Mouse (Mus musculus) intestine, postnatal 0 days (tissue): Measurements from ENCODE around the gene Slc1a4. TPM values are rescaled to one million over a fixed set of nuclear protein-coding genes. Genes with fewer than 3 reads are reported as not detected.

ENCODE experiments used
- ATAC-seq: fragments of 200-750 bp; cut with Nextera tagmentation; 2 replicates; pipeline ENCODE4 v1.8.0; 2017; ENCODE audit warnings: mild to moderate bottlenecking, moderate TSS enrichment, moderate library complexity
- H3K27ac ChIP-seq: fragments of 300-500 bp; sonication (generic); 2 replicates; pipeline ENCODE4 v1.5.1; 2014; ENCODE audit warnings: mild to moderate bottlenecking, low read depth, low read length, moderate library complexity
- H3K27me3 ChIP-seq: fragments of 300-500 bp; sonication (generic); replicated peaks from 2 replicates; pipeline ENCODE4 v1.6.1; 2014; ENCODE audit warnings: low read length, mixed read lengths; ENCODE audit not compliant: control insufficient read depth, insufficient read depth
- H3K36me3 ChIP-seq: fragments of 300-500 bp; sonication (generic); 2 replicates; pipeline ENCODE4 v1.6.1; 2014; ENCODE audit warnings: mild to moderate bottlenecking, moderate library complexity; ENCODE audit not compliant: control insufficient read depth, insufficient read depth
- H3K4me1 ChIP-seq: fragments of 300-500 bp; sonication (generic); replicated peaks from 2 replicates; pipeline ENCODE4 v1.6.1; 2014; ENCODE audit warnings: antibody characterized with exemption, low read length, mixed read lengths; ENCODE audit not compliant: control insufficient read depth, insufficient read depth
- H3K4me2 ChIP-seq: fragments of 300-500 bp; sonication (generic); replicated peaks from 2 replicates; pipeline ENCODE4 v1.6.1; 2014; ENCODE audit warnings: low read depth, mild to moderate bottlenecking, moderate library complexity
- H3K4me3 ChIP-seq: fragments of 300-500 bp; sonication (generic); 2 replicates; pipeline ENCODE4 v1.5.1; 2014; ENCODE audit warnings: low read depth, low read length
- H3K9ac ChIP-seq: fragments of 300-500 bp; sonication (generic); 2 replicates; pipeline ENCODE4 v1.6.1; 2014; ENCODE audit warnings: mild to moderate bottlenecking, low read depth, low read length
- H3K9me3 ChIP-seq: fragments of 300-500 bp; sonication (generic); 2 replicates; pipeline ENCODE4 v1.6.1; 2016; ENCODE audit warnings: mixed run types; ENCODE audit not compliant: control insufficient read depth
- CTCF ChIP-seq: sonication (generic); IDR thresholded peaks from 2 replicates; pipeline ENCODE4 v1.5.1; 2016; ENCODE audit warnings: low read depth, mild to moderate bottlenecking, control low read depth, antibody characterized with exemption, moderate library complexity
- WGBS: fragments of 180-500 bp; shearing (Covaris S2); extraction: QIAGEN DNeasy Blood & Tissue Kit; methylation state at CpG from one replicate; pipeline ENCODE4 v1.1.7; 2014; 5-methylcytosine and 5-hydroxymethylcytosine counted together
- polyA plus RNA-seq: library from polyadenylated mRNA; unstranded; fragments of >200 nt; fragmentation: Nextera tagmentation; extraction: Ambion mirVana; gene quantifications from 2 replicates; pipeline ENCODE4 v1.2.1, GENCODE M21; 2015

Slc1a4 gene
- polyA plus RNA-seq, 1 experiment from 2014 or later, result 3.4 TPM

- H3K4me1 ChIP-seq, result no peaks in the 10 kb centered on the region
- H3K4me2 ChIP-seq, result no peak overlapping the region
- H3K36me3 ChIP-seq, result no peaks in the 10 kb centered on the region
- H3K27ac ChIP-seq, result no peak overlapping the region
- H3K9me3 ChIP-seq, result no peaks in the 10 kb centered on the region
- no peak overlapping the region for H3K9ac ChIP-seq
- TF ChIP-seq CTCF, result no peak
- peak; percentile 84 for ATAC-seq
- WGBS, result 21% methylated on average over 5 of the region's 5 CpGs
- H3K27me3 ChIP-seq, result no peaks in the 10 kb centered on the region
- H3K4me3 ChIP-seq, result no peak overlapping the region
Observed at GRCm38 (mm10) chr11:20278702-20279101, 53.8 kb downstream of the Slc1a4 start.

- no peak overlapping the region for H3K4me2 ChIP-seq
- no peaks in the 10 kb centered on the region for H3K9me3 ChIP-seq
- H3K4me3 ChIP-seq, result no peak overlapping the region
- no peaks in the 10 kb centered on the region for H3K4me1 ChIP-seq
- WGBS, result 69% methylated on average over 2 of the region's 2 CpGs
- no peaks in the 10 kb centered on the region for H3K36me3 ChIP-seq
- H3K27me3 ChIP-seq, result no peaks in the 10 kb centered on the region
- H3K27ac ChIP-seq, result no peak overlapping the region
- ATAC-seq, result no peak
- no peak overlapping the region for H3K9ac ChIP-seq
- TF ChIP-seq CTCF, result no peak
Observed at GRCm38 (mm10) chr11:20277106-20277505, 55.4 kb downstream of the Slc1a4 start.

GRCm38 (mm10) chr11:20275974-20276373 is 56.5 kb downstream of the Slc1a4 start:
- ATAC-seq, result no peak
- no peak for TF ChIP-seq CTCF
- H3K9me3 ChIP-seq, result no peaks in the 10 kb centered on the region
- 76% methylated on average over 2 of the region's 2 CpGs for WGBS
- no peak overlapping the region for H3K4me2 ChIP-seq
- H3K36me3 ChIP-seq, result no peaks in the 10 kb centered on the region
- H3K4me1 ChIP-seq, result no peaks in the 10 kb centered on the region
- no peak overlapping the region for H3K4me3 ChIP-seq
- H3K9ac ChIP-seq, result no peak overlapping the region
- no peaks in the 10 kb centered on the region for H3K27me3 ChIP-seq
- no peak overlapping the region for H3K27ac ChIP-seq

GRCm38 (mm10) chr11:20269885-20270284 is 62.6 kb downstream of the Slc1a4 start:
- Histone ChIP-seq H3K9me3 (no peaks in the 10 kb centered on the region), H3K4me2 (no peak overlapping the region), H3K36me3 (no peaks in the 10 kb centered on the region), H3K9ac (no peak overlapping the region), H3K27ac (no peak overlapping the region), H3K4me3 (no peak overlapping the region), H3K4me1 (no peaks in the 10 kb centered on the region), H3K27me3 (no peaks in the 10 kb centered on the region)
- WGBS, result 81% methylated on average over 6 of the region's 6 CpGs
- ATAC-seq, result no peak
- TF ChIP-seq CTCF, result no peak

GRCm38 (mm10) chr11:20262628-20263380 is 69.7 kb downstream of the Slc1a4 start:
- peak; percentile 64 for TF ChIP-seq CTCF
- Histone ChIP-seq H3K4me3 (no peak overlapping the region), H3K27me3 (no peaks in the 10 kb centered on the region), H3K27ac (no peak overlapping the region), H3K4me1 (no peaks in the 10 kb centered on the region), H3K9me3 (no peaks in the 10 kb centered on the region), H3K9ac (no peak overlapping the region), H3K36me3 (no peaks in the 10 kb centered on the region), H3K4me2 (no peak overlapping the region)
- 58% methylated on average over 8 of the region's 8 CpGs for WGBS
- ATAC-seq, result no peak

GRCm38 (mm10) chr11:20254791-20255190 is 77.7 kb downstream of the Slc1a4 start:
- Histone ChIP-seq H3K9me3 (no peaks in the 10 kb centered on the region), H3K27ac (no peak overlapping the region), H3K9ac (no peak overlapping the region), H3K4me1 (no peaks in the 10 kb centered on the region), H3K4me3 (no peak overlapping the region), H3K36me3 (no peaks in the 10 kb centered on the region), H3K27me3 (no peaks in the 10 kb centered on the region), H3K4me2 (no peak overlapping the region)
- WGBS, result 77% methylated on average over 4 of the region's 4 CpGs
- TF ChIP-seq CTCF, result no peak
- ATAC-seq, result no peak

GRCm38 (mm10) chr11:20253088-20253487 is 79.4 kb downstream of the Slc1a4 start:
- H3K9ac ChIP-seq, result no peak overlapping the region
- no peaks in the 10 kb centered on the region for H3K36me3 ChIP-seq
- no peak for ATAC-seq
- no peak overlapping the region for H3K4me3 ChIP-seq
- no peaks in the 10 kb centered on the region for H3K27me3 ChIP-seq
- no peak for TF ChIP-seq CTCF
- no peak overlapping the region for H3K27ac ChIP-seq
- no peaks in the 10 kb centered on the region for H3K9me3 ChIP-seq
- H3K4me2 ChIP-seq, result no peak overlapping the region
- 0 out of 2 replicates have a peak, but pooled peaks cover under 1% of the 10 kb centered on the region for H3K4me1 ChIP-seq
- 69% methylated on average over 2 of the region's 2 CpGs for WGBS

Other genes starting within 250 kb of the Slc1a4 start
- gene Actr2, start 219.8 kb downstream of the Slc1a4 start, polyA plus RNA-seq, result 109 and 111 TPM in 2 replicates
- gene Rab1a, start 131.3 kb downstream of the Slc1a4 start, polyA plus RNA-seq, result 761 and 762 TPM in 2 replicates
- gene Cep68, start 83.3 kb downstream of the Slc1a4 start, polyA plus RNA-seq, result 6.3 and 6.5 TPM in 2 replicates
- gene Sertad2, start 210.5 kb upstream of the Slc1a4 start, polyA plus RNA-seq, result 38.2 and 40.3 TPM in 2 replicates